Mouse (Mus musculus) spleen, postnatal 4 days (tissue): ENCODE data around the gene Rasgef1b.
"Not testable (repeated sequence)": the region's sequence is repeated elsewhere in the genome, so short reads cannot be mapped to it uniquely, and the experiment has no call there.

Experiments
- DNase-seq, 2 experiments: peaks; one replicate each; pipeline ENCODE4 v3.0.0; 2022; ENCODE audit warnings: low spot score in 2 of 2

Rasgef1b gene

DNA sequence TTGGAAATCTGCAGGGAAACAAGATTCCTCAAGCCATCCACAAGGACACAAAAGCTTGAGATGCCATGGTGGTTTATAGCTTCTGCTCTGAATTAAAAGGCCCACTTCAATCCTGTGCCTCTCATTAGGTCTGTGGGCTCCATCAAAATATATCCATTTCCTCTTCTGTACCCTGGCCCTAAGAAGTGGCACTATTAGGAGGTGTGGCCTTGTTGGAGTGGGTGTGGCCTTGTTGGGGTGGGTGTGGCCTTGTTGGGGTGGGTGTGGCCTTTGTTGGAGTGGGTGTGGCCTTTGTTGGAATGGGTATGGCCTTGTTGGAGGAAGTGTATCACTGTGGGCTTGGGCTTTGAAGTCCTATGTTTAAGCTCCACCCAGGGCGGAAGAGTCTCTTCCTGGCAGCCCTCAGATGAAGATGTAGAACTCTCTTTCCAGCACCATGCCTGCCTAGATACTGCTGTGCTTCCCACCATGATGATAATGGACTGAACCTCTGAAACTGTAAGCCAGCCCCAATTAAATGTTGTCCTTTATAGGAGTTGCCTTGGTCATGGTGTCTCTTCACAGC lies 512.2 kb downstream of the Rasgef1b start:
- not testable (repeated sequence) for DNase-seq

DNA sequence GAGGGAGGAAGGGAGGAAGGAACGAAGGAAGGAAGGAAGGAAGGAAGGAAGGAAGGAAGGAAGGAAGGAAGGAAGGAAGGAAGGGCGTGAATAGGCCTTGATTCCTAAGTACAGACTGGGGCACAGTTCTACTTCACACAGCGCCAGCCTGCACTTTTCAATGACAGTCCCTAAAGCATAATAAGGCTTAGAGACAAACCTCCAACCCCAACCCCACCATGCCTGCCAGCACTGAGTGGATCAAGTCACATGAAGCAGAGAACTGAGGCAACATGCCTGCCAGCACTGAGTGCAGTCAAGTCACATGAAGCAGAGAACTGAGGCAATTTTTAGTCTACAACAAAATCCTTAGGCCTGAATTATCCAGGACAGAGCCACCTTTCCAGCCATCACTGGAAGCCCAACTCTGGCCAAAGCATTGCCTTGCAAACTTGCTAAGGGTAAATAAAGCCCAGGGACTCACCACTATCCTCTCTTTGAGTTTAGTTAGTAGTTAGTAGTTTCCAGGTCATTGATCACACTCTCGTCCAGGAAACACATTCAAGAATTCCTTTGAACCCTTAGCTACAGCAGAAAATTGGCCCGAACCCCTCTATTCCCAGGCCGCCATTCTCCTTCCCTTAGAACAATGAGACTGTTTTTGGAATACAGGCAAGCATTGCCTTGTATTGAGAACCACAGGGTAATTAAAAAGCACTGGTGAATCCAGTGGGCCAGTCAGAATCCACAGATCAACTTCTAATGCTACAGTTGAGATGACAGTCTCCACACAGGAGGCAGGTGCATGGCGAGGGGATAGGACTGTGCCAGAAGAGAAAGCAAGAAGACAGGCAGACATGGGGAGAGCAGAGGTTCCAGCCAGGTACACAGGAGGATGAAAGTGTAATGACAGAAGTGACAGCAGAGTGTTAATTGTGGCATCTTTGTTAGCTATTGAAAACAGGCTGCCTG lies 513.4 kb downstream of the Rasgef1b start:
- no peak for DNase-seq

DNA sequence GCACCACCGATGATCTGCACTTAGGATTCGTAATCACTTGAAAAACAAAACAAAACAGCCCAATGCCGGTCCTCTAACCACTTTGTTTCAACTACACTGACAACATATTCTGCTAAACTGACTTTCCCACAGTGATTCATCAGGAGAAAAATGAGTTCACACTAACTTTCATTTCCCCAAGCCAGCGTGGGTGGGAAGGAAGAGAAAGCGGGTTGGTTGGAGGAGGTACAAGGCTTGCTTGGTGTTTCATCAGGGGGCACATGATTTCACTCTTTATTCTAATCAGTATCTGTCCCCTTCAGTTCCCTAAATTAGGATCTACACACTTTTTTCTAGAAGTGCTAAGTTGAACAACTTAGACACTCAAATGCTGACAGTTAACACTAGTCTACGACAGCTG lies 514.5 kb downstream of the Rasgef1b start:
- no peak for DNase-seq

DNA sequence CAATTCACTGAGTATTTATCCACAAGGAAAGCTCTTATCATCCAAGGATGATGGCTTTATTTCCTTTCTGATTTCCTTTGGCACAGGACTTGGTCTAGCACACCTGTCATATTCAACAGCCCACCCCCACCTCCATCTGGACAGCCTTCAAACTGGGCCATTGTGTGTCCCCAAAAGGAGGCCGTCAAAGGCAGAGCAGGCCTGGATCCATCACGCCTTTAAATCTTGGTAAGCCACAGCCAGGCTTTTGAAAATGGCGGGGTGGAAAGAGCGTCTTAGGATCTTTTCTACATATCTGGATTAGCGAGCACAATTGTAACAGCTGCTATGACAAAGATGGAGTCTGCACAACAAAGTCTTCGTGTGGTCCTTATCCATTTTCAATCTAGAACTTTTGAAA lies 515.7 kb downstream of the Rasgef1b start:
- DNase-seq = no peak

DNA sequence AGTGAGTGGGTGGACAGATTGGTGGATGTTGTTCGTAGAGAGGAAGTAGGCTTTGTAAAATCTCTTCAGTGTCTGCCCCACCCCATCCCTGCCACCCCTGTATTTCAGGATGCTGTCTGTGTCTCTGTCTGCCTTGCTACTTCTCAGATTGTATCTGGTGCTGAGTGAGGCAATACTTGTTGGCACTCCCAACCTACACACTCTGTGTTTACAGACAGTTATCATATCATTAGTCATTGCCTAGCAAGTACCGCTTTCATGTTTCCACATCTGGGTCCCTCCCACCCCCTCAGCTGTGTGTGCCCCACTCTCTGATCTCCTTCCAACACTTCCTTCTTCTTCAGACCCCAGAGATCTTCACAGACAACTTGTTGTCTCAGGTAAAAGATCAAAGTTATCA lies 525.4 kb downstream of the Rasgef1b start:
- DNase-seq = no peak

DNA sequence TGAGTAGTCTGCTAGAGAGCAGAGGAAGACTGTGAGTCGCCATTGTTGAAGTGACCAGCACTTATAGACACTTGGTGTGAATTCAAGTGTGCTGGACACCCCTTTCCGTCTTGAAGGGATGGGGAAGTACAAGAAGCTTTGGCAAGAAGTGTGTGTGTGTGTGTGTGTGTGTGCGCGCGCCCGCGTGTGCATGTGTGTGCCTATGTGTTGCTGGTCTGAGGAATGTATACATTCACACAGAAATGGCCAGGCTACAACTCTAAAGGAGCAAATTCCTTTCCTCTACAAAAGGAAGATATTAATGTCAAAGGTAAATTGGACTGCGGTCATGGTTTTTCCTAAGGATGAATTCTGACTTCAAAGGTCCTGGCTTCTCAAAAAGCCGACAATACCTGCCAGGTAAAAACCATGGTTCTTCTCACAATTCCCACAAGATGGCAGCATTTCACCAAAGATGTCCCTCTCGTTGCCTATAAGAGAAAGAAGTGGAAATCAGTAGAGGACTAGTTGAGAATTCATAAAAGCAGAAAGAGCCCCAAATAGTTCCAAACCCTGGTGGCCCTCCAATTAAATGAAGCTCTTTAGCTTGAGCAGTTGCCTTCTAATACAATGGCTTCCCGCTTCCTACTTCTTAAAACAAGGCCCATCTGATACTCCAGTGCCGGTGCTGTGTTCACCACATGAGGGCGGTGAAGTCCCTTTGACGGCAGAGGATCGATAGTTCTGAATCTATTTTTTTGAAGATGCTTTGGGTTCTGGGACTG lies 526.6 kb downstream of the Rasgef1b start:
- DNase-seq = no peak

DNA sequence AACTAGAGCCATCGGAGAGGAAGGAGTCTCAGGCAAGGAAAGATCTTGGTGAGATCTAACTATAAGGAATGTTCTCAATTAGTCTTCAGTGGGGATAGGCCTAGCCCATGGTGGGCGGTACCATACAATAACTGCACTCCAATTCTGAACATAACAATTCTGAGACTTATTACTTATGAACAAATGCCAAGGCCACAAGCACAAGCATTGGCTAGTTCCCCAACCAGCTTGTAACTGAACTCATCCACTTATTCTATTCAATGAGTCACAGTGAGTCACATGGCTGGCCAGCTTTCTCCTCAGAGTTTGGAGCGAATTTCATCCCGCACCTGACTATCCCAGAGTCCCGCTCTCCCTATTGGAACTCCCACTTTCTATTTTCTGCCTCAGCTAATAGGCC lies 533.4 kb downstream of the Rasgef1b start:
- DNase-seq = no peak

DNA sequence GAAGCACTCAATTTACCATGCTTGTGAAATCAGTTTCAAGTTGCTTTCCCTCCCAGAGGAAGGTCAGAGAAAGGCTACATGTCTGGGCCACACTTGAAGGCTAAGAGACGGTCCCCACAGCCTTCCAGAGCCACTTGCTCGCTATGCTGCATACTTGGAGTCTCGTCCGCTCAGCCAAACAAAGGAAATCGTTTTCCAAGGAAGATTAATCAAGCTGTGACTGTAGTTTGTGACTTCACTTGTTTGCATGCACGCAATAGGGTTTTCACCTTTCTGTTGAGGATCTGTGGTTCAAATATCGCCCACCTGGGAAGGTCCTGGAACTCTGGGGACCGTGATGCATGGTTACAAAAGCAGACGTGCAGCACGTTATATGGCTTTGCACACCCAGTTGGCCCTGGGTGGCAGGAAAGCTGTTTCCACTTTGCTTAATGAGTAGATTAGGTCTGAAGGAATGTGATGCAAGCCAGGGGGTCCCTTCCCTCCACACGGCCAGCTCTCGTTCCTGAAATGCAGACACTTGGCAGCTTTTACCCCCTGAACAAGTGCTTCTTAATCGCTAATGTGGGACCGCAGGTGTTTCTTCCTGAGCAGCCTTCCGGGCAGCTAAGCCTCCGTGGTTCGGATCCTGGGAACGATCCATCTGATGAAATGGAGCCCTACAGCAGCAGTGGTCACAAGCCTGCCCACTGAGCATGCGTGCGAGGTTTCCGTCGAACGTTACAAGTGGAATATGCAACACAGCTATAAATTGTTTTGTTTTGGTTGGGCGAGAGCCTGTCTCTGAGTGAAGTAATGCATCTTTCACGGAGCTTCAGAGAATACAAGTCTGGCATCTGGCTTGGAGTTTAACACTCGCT lies 537.7 kb downstream of the Rasgef1b start:
- no peak for DNase-seq

DNA sequence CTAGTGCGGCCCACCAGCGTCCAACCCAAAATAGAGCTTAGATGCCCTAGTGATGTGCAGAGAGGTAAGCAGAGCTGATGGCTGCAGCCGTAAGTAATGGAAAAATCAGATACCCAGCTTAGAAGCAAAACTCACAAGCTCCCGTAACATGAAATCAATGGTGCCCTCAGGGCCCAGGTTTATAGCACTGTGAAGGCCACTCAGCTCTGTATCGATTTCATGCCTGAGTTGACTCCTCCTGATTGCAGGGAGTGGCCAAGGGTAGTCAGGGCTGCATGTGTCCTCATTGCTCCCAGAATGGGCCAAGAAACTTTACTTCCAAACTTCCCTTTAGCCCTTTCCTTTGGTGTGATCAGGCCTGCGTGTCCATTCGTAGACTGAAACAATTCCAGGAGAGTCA lies 545.2 kb downstream of the Rasgef1b start:
- no peak for DNase-seq

DNA sequence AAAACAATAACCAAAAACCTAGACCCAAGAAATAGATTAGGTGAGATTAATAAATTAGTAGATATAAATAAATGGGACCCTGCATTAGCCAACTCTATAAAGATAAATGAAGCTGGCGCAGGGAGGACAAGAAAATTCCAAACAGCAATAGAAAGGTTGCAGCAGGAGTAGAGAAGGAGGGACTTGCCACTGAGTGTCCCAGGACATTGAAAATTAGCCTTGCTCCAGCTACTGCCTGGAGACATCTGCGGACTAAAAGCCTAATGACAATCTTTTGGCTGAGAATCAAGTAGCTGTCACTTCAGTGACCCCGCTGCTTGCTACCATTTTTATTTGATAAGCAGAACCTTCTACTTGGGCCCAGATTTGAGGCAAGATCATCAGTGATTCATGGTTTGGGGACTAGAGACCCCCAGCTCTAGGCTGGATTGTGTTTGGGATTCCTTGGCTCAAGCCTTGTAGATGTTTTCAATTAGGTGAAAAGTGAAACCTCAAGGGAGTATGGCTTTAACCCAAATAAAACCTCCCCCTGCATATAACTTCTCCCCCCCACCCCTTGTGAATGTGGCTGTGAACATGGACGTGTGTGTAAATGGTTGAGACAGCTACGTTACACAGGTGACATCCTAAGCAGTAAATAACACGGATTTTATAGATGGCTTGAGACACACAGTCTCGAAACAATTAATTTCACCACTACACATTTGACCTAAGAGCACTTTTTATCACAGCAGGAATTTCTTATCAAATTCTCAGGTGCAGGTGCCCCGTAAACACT lies 554.1 kb downstream of the Rasgef1b start:
- DNase-seq = no peak

DNA sequence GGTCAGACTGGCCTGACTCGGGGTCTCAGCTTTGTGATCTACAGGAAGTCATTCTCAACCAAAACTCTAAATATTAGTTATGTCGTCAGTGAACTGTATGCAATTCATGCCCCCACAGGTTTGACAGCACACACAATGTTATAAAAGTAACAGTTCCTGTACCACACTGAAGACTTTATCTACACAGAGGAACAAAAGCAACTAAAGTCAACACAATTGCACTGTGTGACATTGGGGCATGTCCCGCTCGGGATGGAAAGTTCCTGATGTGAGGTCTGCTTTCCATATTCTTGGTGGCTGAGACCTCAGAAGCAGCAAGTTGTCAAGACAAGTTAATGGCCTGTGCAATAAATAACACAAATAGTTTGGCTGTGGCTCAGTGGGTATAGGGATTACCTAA lies 559.0 kb downstream of the Rasgef1b start:
- no peak for DNase-seq

DNA sequence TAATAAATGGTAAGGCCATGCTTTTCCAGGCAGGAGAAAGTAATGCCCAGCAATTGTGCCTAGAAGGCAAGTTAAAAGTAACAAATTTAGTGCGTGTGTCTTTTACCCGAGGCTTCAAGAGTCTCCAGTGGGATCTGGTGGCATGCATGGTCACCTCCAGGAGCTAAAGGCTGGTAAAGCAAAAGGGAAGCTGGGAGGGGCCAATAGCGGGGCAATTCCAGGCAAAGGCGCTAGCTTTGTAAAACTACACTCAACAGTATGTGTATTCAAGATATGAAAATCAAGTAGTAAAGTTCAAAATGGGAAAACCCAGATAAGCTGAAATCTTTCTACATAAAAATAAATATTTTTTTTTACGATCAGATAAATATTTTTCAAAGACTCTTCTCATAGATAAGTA lies 561.1 kb downstream of the Rasgef1b start:
- DNase-seq = no peak
